Mouse (Mus musculus) lung, postnatal 0 days (tissue): ENCODE data around the gene Spata16.
"Not testable (repeated sequence)": the region's sequence is repeated elsewhere in the genome, so short reads cannot be mapped to it uniquely, and the experiment has no call there.

Experiments
- CTCF ChIP-seq: IDR thresholded peaks from 2 replicates; pipeline ENCODE4 v1.5.1; 2016; ENCODE audit warnings: antibody characterized with exemption, mild to moderate bottlenecking
- EP300 ChIP-seq: IDR thresholded peaks from 2 replicates; pipeline ENCODE4 v1.6.1; 2016; ENCODE audit warnings: antibody characterized with exemption, mild to moderate bottlenecking, control low read depth

- not testable (repeated sequence) for TF ChIP-seq CTCF, EP300
Observed at GRCm38 (mm10) chr3:26709492-26709891, 72.1 kb downstream of the Spata16 start.
